Mouse (Mus musculus): ENCODE measurements around the gene Hspa8.

DNA sequence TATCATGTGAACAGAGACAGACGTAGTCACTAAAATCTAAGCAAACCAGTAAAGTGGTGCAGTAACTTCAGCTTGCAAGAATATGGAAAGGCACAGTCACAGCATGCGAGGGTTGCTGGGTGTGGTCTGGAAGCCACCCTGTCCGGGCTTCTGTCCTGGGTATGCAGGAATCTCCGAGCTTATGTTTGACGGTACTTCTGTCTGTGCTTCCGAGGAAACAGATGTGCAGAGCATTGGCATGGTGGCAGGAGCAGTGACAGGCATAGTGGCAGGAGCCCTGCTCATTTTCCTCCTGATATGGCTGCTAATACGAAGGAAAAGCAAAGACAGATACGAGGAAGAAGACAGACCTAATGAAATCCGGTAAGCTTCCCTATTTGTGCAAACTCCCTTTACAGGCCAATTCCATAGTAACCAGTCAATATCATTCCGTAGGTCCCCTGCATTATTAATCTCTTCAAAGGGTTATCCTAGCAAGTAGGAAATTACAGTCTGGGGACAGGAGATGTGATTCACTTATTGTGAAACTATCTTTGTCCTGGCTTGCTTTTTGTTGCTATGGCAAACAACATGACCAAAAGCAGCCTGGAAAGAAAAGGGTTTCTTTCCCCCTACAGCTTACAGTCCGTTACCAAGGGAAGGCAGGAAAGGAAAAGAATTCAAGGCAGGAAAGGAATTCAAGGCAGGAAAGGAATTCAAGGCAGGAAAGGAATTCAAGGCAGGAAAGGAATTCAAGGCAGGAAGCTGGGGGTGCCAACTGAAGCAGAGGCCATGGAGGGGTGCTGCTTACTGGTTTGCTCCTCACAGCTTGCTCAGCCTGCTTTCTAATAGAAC is 19.7 kb upstream of the Hspa8 start:
- TF ChIP-seq CTCF (IDR thresholded peaks at IDR 0.05; ENCODE audit: insufficient read depth, low read depth, low read length) (no peak), POLR2A (IDR thresholded peaks at IDR 0.05; ENCODE audit: insufficient read depth, low read depth, low read length) (no peak)

Measured in olfactory bulb, adult 2 months (tissue).